Mouse (Mus musculus) C2C12 (cell line): ENCODE results near the gene Misp.

Source experiments
- CEBPB ChIP-seq: IDR thresholded peaks from one replicate; pipeline ENCODE4 v1.6.1; 2011; ENCODE audit warnings: low read depth, mild to moderate bottlenecking, control low read depth, moderate library complexity
- CTCF ChIP-seq: IDR thresholded peaks from one replicate; pipeline ENCODE4 v1.5.1; 2011; ENCODE audit not compliant: control insufficient read depth, insufficient read depth, insufficient read length
- FOSL1 ChIP-seq: IDR thresholded peaks from one replicate; pipeline ENCODE4 v1.8.0; 2011; ENCODE audit warnings: mild to moderate bottlenecking, low read length; ENCODE audit not compliant: poor library complexity, insufficient read depth, severe bottlenecking
- MAX ChIP-seq: IDR thresholded peaks from one replicate; pipeline ENCODE4 v1.6.1; 2011; ENCODE audit warnings: mild to moderate bottlenecking, control low read depth
- MYOD1 ChIP-seq: IDR thresholded peaks from one replicate; pipeline ENCODE4 v1.6.1; 2011; ENCODE audit warnings: low read depth; ENCODE audit not compliant: control insufficient read depth, insufficient read length
- MYOG ChIP-seq: IDR thresholded peaks from one replicate; pipeline ENCODE4 v1.6.1; 2011; ENCODE audit not compliant: control insufficient read depth, insufficient read length; ENCODE audit errors: extremely low read depth
- USF1 ChIP-seq: IDR thresholded peaks from one replicate; pipeline ENCODE4 v1.6.1; 2011; ENCODE audit warnings: low read depth, mild to moderate bottlenecking, control low read depth, moderate library complexity

DNA sequence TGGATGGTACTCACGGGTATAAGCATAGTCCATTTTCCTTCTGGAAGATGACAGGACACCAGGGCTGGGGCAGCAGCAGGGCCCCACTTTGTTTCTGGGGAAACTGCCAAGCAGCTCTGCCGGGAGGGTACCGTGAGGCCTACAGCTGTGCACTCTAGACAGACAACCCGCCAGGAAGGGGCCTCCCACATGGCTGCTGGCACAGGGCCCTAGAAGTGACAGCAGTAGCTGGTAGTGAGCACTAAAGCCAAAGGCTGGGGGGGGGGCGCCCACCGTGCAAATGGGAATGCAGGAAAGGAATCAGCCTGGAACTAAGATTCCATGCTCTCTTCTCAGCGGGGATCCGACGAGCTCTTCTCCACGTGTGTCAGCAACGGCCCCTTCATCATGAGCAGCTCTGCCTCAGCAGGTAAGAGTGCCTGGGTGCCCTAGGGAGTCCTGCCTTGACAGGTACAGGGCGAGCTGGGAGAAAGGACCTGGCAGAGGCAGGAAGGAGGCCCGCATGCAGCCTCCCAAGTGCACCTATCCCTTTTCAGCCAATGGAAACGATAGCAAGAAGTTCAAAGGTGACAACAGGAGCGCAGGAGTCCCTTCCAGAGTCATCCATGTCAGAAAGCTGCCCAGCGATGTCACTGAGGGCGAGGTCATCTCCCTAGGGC lies 37.8 kb downstream of the Misp start:
- TF ChIP-seq CTCF: no peak
- TF ChIP-seq MAX: no peak
- no peak for TF ChIP-seq MYOG
- no peak for TF ChIP-seq CEBPB
- no peak for TF ChIP-seq FOSL1
- no peak for TF ChIP-seq USF1
- no peak for TF ChIP-seq MYOD1
